Mouse (Mus musculus) CH12.LX (cell line): ENCODE results near the gene Fam213b. TPM values are rescaled to one million over a fixed set of nuclear protein-coding genes. Genes with fewer than 3 reads are reported as not detected.
A peak's percentile ranks its signal among the peaks of the same experiment; 100 is the strongest.

ENCODE experiments used
- DNase-seq: peaks from one replicate; pipeline ENCODE4 v3.0.0-alpha.2; 2013; ENCODE audit errors: extremely low read depth
- H3K27ac ChIP-seq: 2 replicates; pipeline ENCODE4 v1.5.1; 2012; ENCODE audit warnings: low read depth, mild to moderate bottlenecking, control low read depth, moderate library complexity; ENCODE audit not compliant: insufficient read depth
- H3K27me3 ChIP-seq: replicated peaks from 2 replicates; pipeline ENCODE3; 2012; ENCODE audit warnings: inconsistent platforms
- H3K36me3 ChIP-seq, 2 experiments: replicated peaks in 1 of 2; 2 replicates each; pipeline versions ENCODE3 to v1.6.1; 2012; ENCODE audit warnings: inconsistent platforms in 1 of 2, low read length in 1 of 2, mild to moderate bottlenecking in 1 of 2, mixed read lengths in 1 of 2, moderate library complexity in 1 of 2; ENCODE audit not compliant: control insufficient read depth in 1 of 2, insufficient read depth in 1 of 2
- H3K4me1 ChIP-seq, 2 experiments: 2 replicates each; pipeline ENCODE4 v1.6.1; 2012; ENCODE audit warnings: inconsistent platforms in 1 of 2, moderate library complexity in 1 of 2; ENCODE audit not compliant: insufficient read depth in 2 of 2, control insufficient read depth in 1 of 2
- H3K4me2 ChIP-seq: 2 replicates; pipeline ENCODE4 v1.6.1; 2012; ENCODE audit warnings: low read depth, mild to moderate bottlenecking, control low read depth; ENCODE audit not compliant: poor library complexity, insufficient read depth, severe bottlenecking
- H3K4me3 ChIP-seq, 3 experiments: fragments of 150-350 bp in 1 of 3; sonication (generic) in 1 of 3; replicated peaks in 1 of 3; 2 replicates each; pipeline versions ENCODE3 to v1.5.1; 2011 to 2012; ENCODE audit warnings: low read depth in 2 of 3, low read length in 2 of 3, mild to moderate bottlenecking in 2 of 3, moderate library complexity in 2 of 3, control low read depth in 1 of 3, improper control_type of control experiment in 1 of 3, inconsistent platforms in 1 of 3, mixed read lengths in 1 of 3; ENCODE audit not compliant: poor library complexity in 1 of 3
- H3K79me2 ChIP-seq: replicated peaks from 2 replicates; pipeline ENCODE4 v1.6.1; 2012; ENCODE audit warnings: mild to moderate bottlenecking, moderate library complexity; ENCODE audit not compliant: control insufficient read depth, poor library complexity, insufficient read depth, severe bottlenecking; ENCODE audit errors: extremely low read depth
- H3K9ac ChIP-seq: 2 replicates; pipeline ENCODE4 v1.6.1; 2012; ENCODE audit warnings: low read depth, mild to moderate bottlenecking, control low read depth, moderate library complexity; ENCODE audit not compliant: insufficient read depth
- H3K9me3 ChIP-seq: replicated peaks from 2 replicates; pipeline ENCODE3; 2012; ENCODE audit warnings: low read length, inconsistent platforms, mixed read lengths
- BHLHE40 ChIP-seq: IDR thresholded peaks from 2 replicates; pipeline ENCODE4 v1.6.1; 2011; ENCODE audit warnings: mild to moderate bottlenecking, low read depth, low read length, improper control_type of control experiment
- CHD1 ChIP-seq: IDR thresholded peaks from 2 replicates; pipeline ENCODE4 v1.6.1; 2012; ENCODE audit warnings: low read depth, low read length, improper control_type of control experiment, inconsistent platforms
- CHD2 ChIP-seq: IDR thresholded peaks from 2 replicates; pipeline ENCODE4 v1.6.1; 2011; ENCODE audit warnings: low read length, improper control_type of control experiment
- CTCF ChIP-seq, 2 experiments: IDR thresholded peaks in 1 of 2; conservative IDR thresholded peaks in 1 of 2; 2 replicates each; pipeline ENCODE4 v1.5.1; 2011 to 2012; ENCODE audit warnings: low read depth in 2 of 2, low read length in 2 of 2, improper control_type of control experiment in 1 of 2, inconsistent platforms in 1 of 2, mild to moderate bottlenecking in 1 of 2, moderate library complexity in 1 of 2
- ELF1 ChIP-seq: IDR thresholded peaks from 2 replicates; pipeline ENCODE4 v1.6.1; 2014; ENCODE audit warnings: low read depth, mild to moderate bottlenecking, inconsistent platforms, low read length, improper control_type of control experiment
- EP300 ChIP-seq: IDR thresholded peaks from 2 replicates; pipeline ENCODE4 v1.6.1; 2011; ENCODE audit warnings: low read length, improper control_type of control experiment
- ETS1 ChIP-seq: conservative IDR thresholded peaks from 2 replicates; pipeline ENCODE4 v1.6.1; 2012; ENCODE audit warnings: low read depth, mild to moderate bottlenecking, inconsistent platforms, low read length, improper control_type of control experiment, moderate library complexity
- GABPA ChIP-seq: IDR thresholded peaks from 2 replicates; pipeline ENCODE4 v1.6.1; 2012; ENCODE audit warnings: low read depth, low read length, improper control_type of control experiment, inconsistent platforms; ENCODE audit not compliant: insufficient replicate concordance
- HCFC1 ChIP-seq: IDR thresholded peaks from 2 replicates; pipeline ENCODE4 v1.6.1; 2012; ENCODE audit warnings: low read depth, mild to moderate bottlenecking, inconsistent platforms, low read length, improper control_type of control experiment
- JUN ChIP-seq: IDR thresholded peaks from 2 replicates; pipeline ENCODE4 v1.6.1; 2011; ENCODE audit warnings: low read depth, mild to moderate bottlenecking, low read length, improper control_type of control experiment, moderate library complexity; ENCODE audit not compliant: insufficient read depth
- KAT2A ChIP-seq: IDR thresholded peaks from 2 replicates; pipeline ENCODE4 v1.6.1; 2012; ENCODE audit warnings: low read length, improper control_type of control experiment, inconsistent platforms; ENCODE audit not compliant: insufficient replicate concordance
- MAFK ChIP-seq: IDR thresholded peaks from 2 replicates; pipeline ENCODE4 v1.6.1; 2011; ENCODE audit warnings: low read length, improper control_type of control experiment; ENCODE audit not compliant: insufficient replicate concordance
- MAX ChIP-seq: IDR thresholded peaks from 2 replicates; pipeline ENCODE4 v1.6.1; 2011; ENCODE audit warnings: low read length, improper control_type of control experiment
- MAZ ChIP-seq: IDR thresholded peaks from 2 replicates; pipeline ENCODE4 v1.6.1; 2012; ENCODE audit warnings: low read depth, mild to moderate bottlenecking, inconsistent platforms, low read length, improper control_type of control experiment, moderate library complexity
- MXI1 ChIP-seq: IDR thresholded peaks from 2 replicates; pipeline ENCODE4 v1.6.1; 2011; ENCODE audit warnings: mild to moderate bottlenecking, low read depth, low read length, improper control_type of control experiment
- MYC ChIP-seq: IDR thresholded peaks from 2 replicates; pipeline ENCODE4 v1.6.1; 2011; ENCODE audit warnings: low read depth, mild to moderate bottlenecking, improper control_type of control experiment, low read length
- NELFE ChIP-seq: IDR thresholded peaks from 2 replicates; pipeline ENCODE4 v1.6.1; 2011; ENCODE audit warnings: low read depth, low read length, improper control_type of control experiment
- NRF1 ChIP-seq: IDR thresholded peaks from 2 replicates; pipeline ENCODE4 v1.6.1; 2014; ENCODE audit warnings: low read depth, mild to moderate bottlenecking, inconsistent platforms, low read length, improper control_type of control experiment, moderate library complexity
- PAX5 ChIP-seq: IDR thresholded peaks from 2 replicates; pipeline ENCODE4 v1.6.1; 2012; ENCODE audit warnings: low read length, inconsistent platforms, mixed read lengths
- POLR2A ChIP-seq: IDR thresholded peaks from 2 replicates; pipeline ENCODE4 v1.6.1; 2011; ENCODE audit warnings: low read depth, mild to moderate bottlenecking, improper control_type of control experiment, low read length
- POLR2AphosphoS2 ChIP-seq: IDR thresholded peaks from 2 replicates; pipeline ENCODE4 v1.6.1; 2011; ENCODE audit warnings: low read depth, low read length, improper control_type of control experiment
- RAD21 ChIP-seq: IDR thresholded peaks from 2 replicates; pipeline ENCODE4 v1.6.1; 2011; ENCODE audit warnings: low read depth, mild to moderate bottlenecking, low read length, improper control_type of control experiment, moderate library complexity
- SIN3A ChIP-seq: IDR thresholded peaks from 2 replicates; pipeline ENCODE4 v1.6.1; 2012; ENCODE audit warnings: low read length, improper control_type of control experiment, inconsistent platforms
- TBP ChIP-seq: conservative IDR thresholded peaks from 2 replicates; pipeline ENCODE4 v1.6.1; 2011; ENCODE audit warnings: low read depth, low read length, improper control_type of control experiment
- TCF12 ChIP-seq: IDR thresholded peaks from 2 replicates; pipeline ENCODE4 v1.6.1; 2014; ENCODE audit warnings: low read depth, mild to moderate bottlenecking, inconsistent platforms, low read length, improper control_type of control experiment
- UBTF ChIP-seq: IDR thresholded peaks from 2 replicates; pipeline ENCODE4 v1.6.1; 2012; ENCODE audit warnings: low read depth, mild to moderate bottlenecking, inconsistent platforms, low read length, improper control_type of control experiment, moderate library complexity
- USF1 ChIP-seq: IDR thresholded peaks from 2 replicates; pipeline ENCODE4 v1.6.1; 2014; ENCODE audit warnings: low read depth, mild to moderate bottlenecking, inconsistent platforms, low read length, improper control_type of control experiment
- USF2 ChIP-seq: conservative IDR thresholded peaks from 2 replicates; pipeline ENCODE4 v1.6.1; 2011; ENCODE audit warnings: low read depth, low read length, improper control_type of control experiment
- ZC3H11A ChIP-seq: IDR thresholded peaks from 2 replicates; pipeline ENCODE4 v1.6.1; 2012; ENCODE audit warnings: low read depth, mild to moderate bottlenecking, inconsistent platforms, low read length, improper control_type of control experiment
- ZKSCAN1 ChIP-seq: IDR thresholded peaks from 2 replicates; pipeline ENCODE4 v1.6.1; 2012; ENCODE audit warnings: low read depth, inconsistent platforms, low read length, improper control_type of control experiment, borderline replicate concordance
- ZMIZ1 ChIP-seq: IDR thresholded peaks from 2 replicates; pipeline ENCODE4 v1.6.1; 2012; ENCODE audit warnings: low read depth, mild to moderate bottlenecking, inconsistent platforms, low read length, improper control_type of control experiment
- ZNF384 ChIP-seq: IDR thresholded peaks from 2 replicates; pipeline ENCODE4 v1.6.1; 2012; ENCODE audit warnings: low read depth, low read length, improper control_type of control experiment, inconsistent platforms
- dilution Hi-C: fragments of 300-500 bp; cut with MboI; formaldehyde crosslinking; loops from 2 replicates; pipeline ENCODE4 v1.14.3; 2020; ENCODE audit warnings: low sequenced_read_pairs; ENCODE audit not compliant: extremely low pct_unique_long_range_greater_than_20kb, extremely low pct_ligation_motif_present
- in situ Hi-C: fragments of 300-500 bp; cut with MboI; formaldehyde crosslinking; loops from 3 replicates; pipeline ENCODE4 v1.14.3; 2019; ENCODE audit warnings: low sequenced_read_pairs, low pct_ligation_motif_present, low pct_unique_long_range_greater_than_20kb, mixed read lengths
- polyA plus RNA-seq: library from polyadenylated mRNA; unstranded; fragments of >175 nt; gene quantifications from 2 replicates; pipeline ENCODE4 v1.2.1, GENCODE M21; 2012; ENCODE audit warnings: low read depth; ENCODE audit not compliant: insufficient read length
- total RNA-seq, 2 experiments: library from RNA; depleted of rRNA; stranded (reverse); fragments of 300-350 nt in 1 of 2; fragments of >200 nt in 1 of 2; gene quantifications; 2 replicates each; pipeline ENCODE4 v1.2.3; 2012 to 2014

Gene Fam213b
- total and polyA plus RNA-seq, 3 experiments: 5.5 to 49.8 (median 6.1) TPM

DNA sequence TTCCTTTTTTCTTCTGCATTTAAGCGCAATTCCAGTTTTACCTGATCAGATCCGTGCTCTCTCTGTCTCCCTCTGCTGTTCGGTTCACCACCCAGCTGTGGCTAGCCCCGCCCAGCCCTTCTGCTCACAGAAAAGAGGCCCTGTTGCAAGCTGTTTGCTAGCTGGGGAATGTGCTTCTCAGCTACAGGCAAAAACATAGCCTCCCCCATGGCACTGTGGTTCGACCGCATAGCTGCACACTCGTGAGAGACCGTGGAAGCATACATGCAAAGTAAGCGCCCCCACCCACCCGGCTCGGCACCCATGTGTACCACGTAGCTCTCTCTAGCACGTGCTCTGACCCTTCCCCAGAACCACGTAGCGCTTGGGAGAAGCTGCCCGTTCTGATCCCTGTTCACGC, 8.9 kb upstream of the Fam213b start (continued):
- TF ChIP-seq MAZ: 0 out of 2 replicates have a peak, but pooled peaks have one; percentile 70
- no peak for TF ChIP-seq NELFE
- no peak for TF ChIP-seq ZC3H11A
- no peak for TF ChIP-seq ZKSCAN1
- TF ChIP-seq SIN3A: no peak
- no peak for TF ChIP-seq USF2
- no peak for TF ChIP-seq MAFK
- TF ChIP-seq NRF1: no peak
- no peak for TF ChIP-seq PAX5
- no peak for TF ChIP-seq USF1
- 0 out of 2 replicates have a peak, but pooled peaks have one; percentile 38 for TF ChIP-seq MXI1
- peak; percentile 64; the same call in 1 of the 2 replicates for TF ChIP-seq MYC
- no peak for TF ChIP-seq JUN
- TF ChIP-seq POLR2A: peak; percentile 57; the same call in 1 of the 2 replicates
- peak; percentile 61; the same call in 1 of the 2 replicates for TF ChIP-seq TCF12
- 0 out of 2 replicates have a peak, but pooled peaks have one; percentile 67 for TF ChIP-seq TBP
- TF ChIP-seq MAX: peak; percentile 56; the same call in 1 of the 2 replicates
- TF ChIP-seq GABPA: no peak
- no peak for TF ChIP-seq ZMIZ1
- 0 out of 2 replicates have a peak, but pooled peaks have one; percentile 29 for TF ChIP-seq ETS1

GRCm38 (mm10) chr4:154904185-154905071, 5.5 kb upstream of the Fam213b start:
- Histone ChIP-seq H3K79me2 (peaks cover 9% of the 10 kb centered on the region), H3K9ac (peak overlapping the region; percentile 81), H3K27ac (peak overlapping the region; percentile 19; the same call in 1 of the 2 replicates), H3K4me3 (peak overlapping the region; percentile 57 to 82 (median 70)), H3K36me3 (no peaks in the 10 kb centered on the region), H3K4me2 (peak overlapping the region; percentile 75), H3K9me3 (peaks cover 11% of the 10 kb centered on the region), H3K4me1 (peaks cover 13 to 34% of the 10 kb centered on the region in 2 experiments; a peak in 3 of 4 replicates), H3K27me3 (no peaks in the 10 kb centered on the region)
- dilution Hi-C loops (no loop called here), in situ Hi-C loops (loop anchor here (5.0 kb wide), 1 partner anchor 38 kb away; no protein-coding TSS in a partner anchor)
- DNase-seq: peak; percentile 82
- TF ChIP-seq UBTF (no peak), MYC (no peak; the same call in 1 of the 2 replicates), EP300 (no peak), MXI1 (peak; percentile 84; the same call in 1 of the 2 replicates), CHD2 (peak; percentile 94), ZNF384 (no peak), SIN3A (peak; percentile 81), RAD21 (no peak), USF2 (no peak), USF1 (no peak), NRF1 (no peak), CHD1 (peak; percentile 20; the same call in 1 of the 2 replicates), MAZ (no peak), ELF1 (peak; percentile 81), ZMIZ1 (no peak), POLR2AphosphoS2 (no peak), JUN (no peak), MAFK (no peak), TCF12 (peak; percentile 50), MAX (peak; percentile 50), CTCF (conservative IDR thresholded peaks at IDR 0.05 in 1 of 2, IDR thresholded peaks at IDR 0.05 in 1 of 2; ENCODE audit: low read depth in 2 of 2, low read length in 2 of 2) (no peak), KAT2A (no peak), HCFC1 (no peak; the same call in 1 of the 2 replicates), BHLHE40 (no peak), POLR2A (peak; percentile 72), TBP (peak; percentile 70), ETS1 (no peak), GABPA (no peak)
